ENCODE assay signal across 8 mouse cellular contexts in genomic region chr4:117862823-117863222, GRCm38 (mm10). TPM values are rescaled to one million over a fixed set of nuclear protein-coding genes. Genes with fewer than 3 reads are reported as not detected.
A peak's percentile ranks its signal among the peaks of the same experiment; 100 is the strongest.
DNase-seq lines count a peak whose midpoint lies in the region.

No protein-coding gene starts in this region.

- no peaks in the 10 kb centered on the region for H3K36me3 ChIP-seq in megakaryocyte, embryonic 14.5 days (replicated peaks; ENCODE audit: low read length)
- 0 out of 2 replicates have a peak, but pooled peaks cover 2% of the 10 kb centered on the region for H3K36me3 ChIP-seq in limb, embryonic 10.5 days

- peaks cover 76% of the 10 kb centered on the region for H3K27me3 ChIP-seq in megakaryocyte, embryonic 14.5 days (replicated peaks)
- no peaks in the 10 kb centered on the region for H3K27me3 ChIP-seq in limb, embryonic 10.5 days (ENCODE audit: low read depth, poor library complexity, severe bottlenecking)

- no peak overlapping the region for H3K27ac ChIP-seq in limb, embryonic 10.5 days

- no peaks in the 10 kb centered on the region for H3K9me3 ChIP-seq in megakaryocyte, embryonic 14.5 days
- no peaks in the 10 kb centered on the region for H3K9me3 ChIP-seq in limb, embryonic 10.5 days (replicated peaks)

- H3K4me3 ChIP-seq in megakaryocyte, embryonic 14.5 days (replicated peaks), result peak overlapping the region; percentile 23
- no peak overlapping the region for H3K4me3 ChIP-seq in limb, embryonic 10.5 days

- H3K4me1 ChIP-seq in megakaryocyte, embryonic 14.5 days, result peaks cover 19% of the 10 kb centered on the region
- H3K4me1 ChIP-seq in limb, embryonic 10.5 days, result peaks cover 31% of the 10 kb centered on the region

- WGBS in limb, embryonic 10.5 days, result 38% methylated on average over 4 of the region's 4 CpGs

- DNase-seq in heart, postnatal 4 days, result peak; percentile 27
- DNase-seq in heart, adult 11 months, result no peak
- peak; percentile 68 for DNase-seq in adrenal gland, postnatal 14 days
- DNase-seq in frontal cortex, postnatal 14 days (ENCODE audit: low spot score in 2 of 2), result peak; percentile 50 to 55
- DNase-seq in limb, embryonic 10.5 days (ENCODE audit: low spot score), result no peak
- DNase-seq in gastrocnemius, postnatal 10 days, result no peak
- no peak for DNase-seq in urinary bladder, postnatal 10 days (ENCODE audit: low spot score)

RNA-seq across cellular contexts. Expression of gene Ccdc24, which starts 9.5 kb away (rescaled TPM):
- 1 to 10 TPM in 1 of 2 experiments, under 1 TPM in 1; 0.59 to 1.1 TPM for total RNA-seq in heart, postnatal 4 days (2021)
- total RNA-seq in adrenal gland, postnatal 14 days (2021), result 0.71 and 0.78 TPM in 2 replicates
- not detected in 2 replicates for polyA plus RNA-seq in megakaryocyte, embryonic 14.5 days (2012; ENCODE audit: insufficient read depth, low replicate concordance)
- polyA plus RNA-seq in limb, embryonic 10.5 days (2016; fragmentation: Nextera tagmentation; extraction: Ambion mirVana), result 0.96 and 1.3 TPM in 2 replicates
- under 1 TPM; 0.70 to 0.81 TPM for total RNA-seq in gastrocnemius, postnatal 10 days (2021)

RNA-seq across cellular contexts. Expression of gene B4galt2, which starts 20.5 kb away (rescaled TPM):
- 10 to 100 TPM; 19.5 to 21.9 TPM for total RNA-seq in heart, postnatal 4 days (2021)
- 12.6 and 15.1 TPM in 2 replicates for total RNA-seq in adrenal gland, postnatal 14 days (2021)
- polyA plus RNA-seq in megakaryocyte, embryonic 14.5 days (2012; ENCODE audit: insufficient read depth, low replicate concordance), result 1.5 TPM in 1 of 2 replicates, not detected in the other
- polyA plus RNA-seq in limb, embryonic 10.5 days (2016; fragmentation: Nextera tagmentation; extraction: Ambion mirVana), result 22.8 and 26.2 TPM in 2 replicates
- total RNA-seq in gastrocnemius, postnatal 10 days (2021), result 10 to 100 TPM; 12.3 to 15.0 TPM

RNA-seq across cellular contexts. Expression of gene Atp6v0b, which starts 24.3 kb away (rescaled TPM):
- total RNA-seq in heart, postnatal 4 days (2021), result 100 to 1,000 TPM; 115 to 126 TPM
- total RNA-seq in adrenal gland, postnatal 14 days (2021), result 167 and 172 TPM in 2 replicates
- polyA plus RNA-seq in megakaryocyte, embryonic 14.5 days (2012; ENCODE audit: insufficient read depth, low replicate concordance), result 395 and 493 TPM in 2 replicates
- 143 and 147 TPM in 2 replicates for polyA plus RNA-seq in limb, embryonic 10.5 days (2016; fragmentation: Nextera tagmentation; extraction: Ambion mirVana)
- 10 to 100 TPM; 60.6 to 74.5 TPM for total RNA-seq in gastrocnemius, postnatal 10 days (2021)

RNA-seq across cellular contexts. Expression of gene Slc6a9, which starts 28.5 kb away (rescaled TPM):
- 1 to 10 TPM; 3.2 to 4.1 TPM for total RNA-seq in heart, postnatal 4 days (2021)
- 9.4 and 10.3 TPM in 2 replicates for total RNA-seq in adrenal gland, postnatal 14 days (2021)
- 8.5 and 9.7 TPM in 2 replicates for polyA plus RNA-seq in megakaryocyte, embryonic 14.5 days (2012; ENCODE audit: insufficient read depth, low replicate concordance)
- polyA plus RNA-seq in limb, embryonic 10.5 days (2016; fragmentation: Nextera tagmentation; extraction: Ambion mirVana), result 9.4 and 10.3 TPM in 2 replicates
- 1 to 10 TPM; 5.6 to 6.7 TPM for total RNA-seq in gastrocnemius, postnatal 10 days (2021)

RNA-seq across cellular contexts. Expression of gene Dph2, which starts 29.0 kb away (rescaled TPM):
- 1 to 10 TPM; 4.1 to 5.1 TPM for total RNA-seq in heart, postnatal 4 days (2021)
- total RNA-seq in adrenal gland, postnatal 14 days (2021), result 10.2 and 10.7 TPM in 2 replicates
- polyA plus RNA-seq in megakaryocyte, embryonic 14.5 days (2012; ENCODE audit: insufficient read depth, low replicate concordance), result 3.1 and 9.9 TPM in 2 replicates
- polyA plus RNA-seq in limb, embryonic 10.5 days (2016; fragmentation: Nextera tagmentation; extraction: Ambion mirVana), result 22.7 and 25.1 TPM in 2 replicates
- 1 to 10 TPM; 3.1 to 3.3 TPM for total RNA-seq in gastrocnemius, postnatal 10 days (2021)

Comparison
In these comparisons a context has a peak if more than half of its experiments do, and no peak if none do; other contexts are left out.
1. DNase-seq: peak in heart, postnatal 4 days (single experiment), adrenal gland, postnatal 14 days (single experiment) and frontal cortex, postnatal 14 days (2 of 2); none in heart, adult 11 months (single experiment), limb, embryonic 10.5 days (single experiment), gastrocnemius, postnatal 10 days (single experiment) and urinary bladder, postnatal 10 days (single experiment).